Mouse (Mus musculus) midbrain, postnatal 0 days (tissue): ENCODE data around the gene S100a16. TPM values are rescaled to one million over a fixed set of nuclear protein-coding genes. Genes with fewer than 3 reads are reported as not detected.

ENCODE experiments used
- ATAC-seq: fragments of 200-750 bp; cut with Nextera tagmentation; 2 replicates; pipeline ENCODE4 v1.8.0; 2017; ENCODE audit warnings: moderate number of reproducible peaks, mild to moderate bottlenecking, moderate TSS enrichment, moderate library complexity; ENCODE audit not compliant: low FRiP score
- DNase-seq: peaks from one replicate; pipeline ENCODE4 v3.0.0-alpha.2; 2015; ENCODE audit warnings: low spot score
- H3K27ac ChIP-seq: fragments of 300-500 bp; sonication (generic); 2 replicates; pipeline ENCODE4 v1.5.1; 2014; ENCODE audit warnings: low read depth, mild to moderate bottlenecking, low read length, mixed read lengths
- H3K27me3 ChIP-seq: fragments of 300-500 bp; sonication (generic); 2 replicates; pipeline ENCODE4 v1.6.1; 2014; ENCODE audit warnings: low read length, control low read depth, mixed read lengths; ENCODE audit not compliant: insufficient read depth
- H3K36me3 ChIP-seq: fragments of 300-500 bp; sonication (generic); 2 replicates; pipeline ENCODE4 v1.6.1; 2014; ENCODE audit warnings: low read length, control low read depth, mixed read lengths; ENCODE audit not compliant: insufficient read depth
- H3K4me1 ChIP-seq: fragments of 300-500 bp; sonication (generic); 2 replicates; pipeline ENCODE4 v1.6.1; 2014; ENCODE audit warnings: mild to moderate bottlenecking, control low read depth, antibody characterized with exemption, low read length, mixed read lengths; ENCODE audit not compliant: insufficient read depth
- H3K4me2 ChIP-seq: fragments of 300-500 bp; sonication (generic); 2 replicates; pipeline ENCODE4 v1.6.1; 2014; ENCODE audit warnings: low read depth, mild to moderate bottlenecking, low read length, mixed read lengths; ENCODE audit not compliant: poor library complexity, severe bottlenecking
- H3K4me3 ChIP-seq: fragments of 300-500 bp; sonication (generic); 2 replicates; pipeline ENCODE4 v1.5.1; 2014; ENCODE audit warnings: low read depth, mild to moderate bottlenecking, low read length, moderate library complexity
- H3K9ac ChIP-seq: fragments of 300-500 bp; sonication (generic); replicated peaks from 2 replicates; pipeline ENCODE4 v1.6.1; 2014; ENCODE audit warnings: mild to moderate bottlenecking, low read length, moderate library complexity, mixed read lengths; ENCODE audit not compliant: poor library complexity, severe bottlenecking
- H3K9me3 ChIP-seq: fragments of 300-500 bp; sonication (generic); 2 replicates; pipeline ENCODE4 v1.6.1; 2016; ENCODE audit warnings: low read length, control low read depth
- CTCF ChIP-seq: IDR thresholded peaks from 2 replicates; pipeline ENCODE4 v1.5.1; 2016; ENCODE audit warnings: antibody characterized with exemption, mild to moderate bottlenecking
- WGBS: fragments of 180-500 bp; shearing (Covaris S2); extraction: QIAGEN DNeasy Blood & Tissue Kit; methylation state at CpG from one replicate; pipeline ENCODE4 v1.1.7; 2014; 5-methylcytosine and 5-hydroxymethylcytosine counted together
- polyA plus RNA-seq: library from polyadenylated mRNA; unstranded; fragments of >200 nt; fragmentation: Nextera tagmentation; extraction: Ambion mirVana; gene quantifications from 2 replicates; pipeline ENCODE4 v1.2.1, GENCODE M21; 2015
- total RNA-seq: library from RNA; depleted of rRNA; stranded (reverse); fragments of >200 nt; gene quantifications from 2 replicates; pipeline ENCODE4 v1.2.3, GENCODE M21; 2014

Gene S100a16
- total and polyA plus RNA-seq, 2 experiments from 2014 or later, result 65.5 to 76.1 TPM

DNA sequence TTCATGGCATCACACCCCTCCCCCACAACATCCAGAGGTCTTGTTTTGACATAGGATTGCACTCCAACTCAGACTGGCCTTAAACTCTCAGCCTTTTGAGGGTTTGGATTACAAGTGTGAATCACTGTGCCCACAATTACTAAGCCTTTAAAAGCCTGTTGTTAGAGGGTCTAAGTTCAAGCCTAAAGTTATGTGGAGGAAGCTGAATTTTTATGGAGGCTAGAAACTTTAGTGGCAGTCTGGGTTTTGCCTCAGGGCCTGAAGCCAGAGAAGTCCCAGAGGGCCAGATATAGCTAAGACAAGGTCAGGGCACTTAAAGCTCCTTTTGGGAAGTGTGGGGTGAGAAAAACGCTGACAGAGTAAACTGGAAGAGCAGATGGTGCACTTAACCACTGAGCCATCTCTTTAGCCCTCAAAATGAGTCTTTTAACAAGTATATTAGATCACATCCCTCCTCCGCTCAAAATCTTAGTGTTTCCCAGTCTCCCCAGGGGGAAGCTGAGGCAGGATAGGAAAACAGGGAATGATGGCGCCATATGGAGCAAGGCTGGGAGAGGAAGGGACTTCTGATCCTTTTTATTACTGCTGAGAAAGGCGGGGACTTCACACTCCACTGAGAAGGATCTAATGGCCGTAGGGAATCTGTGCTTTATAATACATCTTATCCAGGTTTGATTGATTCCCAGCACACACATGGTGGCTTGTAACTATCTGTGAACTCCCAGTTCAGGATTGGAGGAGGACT is 12.8 kb downstream of the S100a16 start:
- TF ChIP-seq CTCF, result no peak

DNA sequence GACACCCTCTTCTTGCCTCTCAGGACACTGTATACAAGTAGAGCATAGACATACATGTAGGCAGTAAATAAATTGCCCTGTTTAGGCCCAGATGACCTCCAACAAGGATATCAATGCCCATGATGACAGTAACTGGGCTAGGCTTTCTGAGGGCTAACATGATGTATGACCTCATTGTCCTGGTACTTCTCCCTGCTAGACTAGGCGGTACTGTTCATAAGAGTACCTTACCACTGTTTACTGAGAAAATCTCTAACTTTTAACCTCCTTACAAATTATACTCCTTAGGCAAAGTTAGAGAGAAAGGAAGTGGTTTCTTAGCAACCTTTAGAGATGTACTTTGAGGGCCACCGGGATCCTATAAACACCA is 13.4 kb downstream of the S100a16 start:
- no peak overlapping the region for H3K27ac ChIP-seq
- H3K27me3 ChIP-seq, result no peaks in the 10 kb centered on the region
- no peak overlapping the region for H3K9ac ChIP-seq
- H3K36me3 ChIP-seq, result no peaks in the 10 kb centered on the region
- ATAC-seq (no peak), DNase-seq (no peak)
- no peak for TF ChIP-seq CTCF
- no peak overlapping the region for H3K4me2 ChIP-seq
- no peaks in the 10 kb centered on the region for H3K9me3 ChIP-seq
- WGBS, result 97% methylated on average over 2 of the region's 2 CpGs
- H3K4me3 ChIP-seq, result no peak overlapping the region
- H3K4me1 ChIP-seq, result no peaks in the 10 kb centered on the region

More for the DNA sequence above, 12.8 kb downstream of the S100a16 start:
- no peaks in the 10 kb centered on the region for H3K27me3 ChIP-seq
- no peak overlapping the region for H3K9ac ChIP-seq
- H3K4me3 ChIP-seq, result no peak overlapping the region
- H3K27ac ChIP-seq, result no peak overlapping the region
- DNase-seq (no peak), ATAC-seq (no peak)
- no peaks in the 10 kb centered on the region for H3K4me1 ChIP-seq
- no peak overlapping the region for H3K4me2 ChIP-seq
- no peaks in the 10 kb centered on the region for H3K36me3 ChIP-seq
- 66% methylated on average over 5 of the region's 5 CpGs for WGBS
- H3K9me3 ChIP-seq, result no peaks in the 10 kb centered on the region

DNA sequence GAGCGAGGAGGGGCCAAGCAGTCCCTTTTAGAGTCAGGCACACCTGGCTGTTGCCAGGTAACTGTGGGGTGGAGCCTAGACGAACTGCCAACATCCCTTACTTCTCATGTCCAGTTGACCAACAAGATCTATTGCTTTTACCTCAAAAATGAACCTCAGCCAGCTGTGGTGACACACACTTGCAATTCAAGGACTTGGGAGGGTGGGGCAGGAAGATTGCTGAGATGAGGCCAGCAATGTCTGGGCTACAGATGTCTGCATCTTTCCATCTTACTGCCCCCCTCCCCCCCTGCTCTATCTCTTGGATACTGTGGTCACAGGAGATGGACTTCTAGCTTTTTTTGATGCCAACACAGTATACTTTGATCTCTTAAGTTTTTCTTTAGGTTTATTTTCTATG is 15.2 kb downstream of the S100a16 start:
- Histone ChIP-seq H3K4me2 (no peak overlapping the region), H3K9me3 (no peaks in the 10 kb centered on the region), H3K4me3 (no peak overlapping the region), H3K4me1 (no peaks in the 10 kb centered on the region), H3K9ac (no peak overlapping the region), H3K27ac (no peak overlapping the region), H3K27me3 (no peaks in the 10 kb centered on the region), H3K36me3 (no peaks in the 10 kb centered on the region)
- DNase-seq (no peak), ATAC-seq (no peak)
- TF ChIP-seq CTCF, result no peak
- WGBS, result 86% methylated on average over 1 of the region's 2 CpGs

DNA sequence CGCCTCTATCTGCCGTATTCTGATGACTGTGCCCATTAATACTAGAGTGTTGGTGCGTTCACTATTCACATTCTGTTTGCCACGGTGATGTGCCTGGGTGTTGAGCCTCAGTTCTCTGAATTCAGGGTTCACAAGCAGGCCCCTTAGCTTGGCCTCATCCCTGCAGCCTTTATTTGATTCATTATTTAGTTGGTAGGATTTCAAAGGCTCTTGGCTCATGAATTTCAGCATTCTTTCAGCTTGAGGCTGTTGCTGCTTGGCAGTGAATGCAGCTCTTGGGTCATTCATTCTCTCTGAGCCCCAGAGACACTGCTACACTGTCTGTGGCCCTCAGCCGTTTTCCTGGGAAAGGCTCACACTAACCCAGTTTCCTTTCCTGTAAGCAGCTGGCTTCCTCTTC is 18.9 kb downstream of the S100a16 start:
- no peak overlapping the region for H3K9ac ChIP-seq
- H3K9me3 ChIP-seq, result no peaks in the 10 kb centered on the region
- ATAC-seq, result peak; percentile 82
- WGBS, result 36% methylated on average over 5 of the region's 5 CpGs
- peak; percentile 85 for DNase-seq
- no peak overlapping the region for H3K4me3 ChIP-seq
- no peak overlapping the region for H3K4me2 ChIP-seq
- no peak for TF ChIP-seq CTCF
- no peaks in the 10 kb centered on the region for H3K27me3 ChIP-seq
- H3K4me1 ChIP-seq, result no peaks in the 10 kb centered on the region
- no peak overlapping the region; the same call in 1 of the 2 replicates for H3K27ac ChIP-seq
- no peaks in the 10 kb centered on the region for H3K36me3 ChIP-seq

DNA sequence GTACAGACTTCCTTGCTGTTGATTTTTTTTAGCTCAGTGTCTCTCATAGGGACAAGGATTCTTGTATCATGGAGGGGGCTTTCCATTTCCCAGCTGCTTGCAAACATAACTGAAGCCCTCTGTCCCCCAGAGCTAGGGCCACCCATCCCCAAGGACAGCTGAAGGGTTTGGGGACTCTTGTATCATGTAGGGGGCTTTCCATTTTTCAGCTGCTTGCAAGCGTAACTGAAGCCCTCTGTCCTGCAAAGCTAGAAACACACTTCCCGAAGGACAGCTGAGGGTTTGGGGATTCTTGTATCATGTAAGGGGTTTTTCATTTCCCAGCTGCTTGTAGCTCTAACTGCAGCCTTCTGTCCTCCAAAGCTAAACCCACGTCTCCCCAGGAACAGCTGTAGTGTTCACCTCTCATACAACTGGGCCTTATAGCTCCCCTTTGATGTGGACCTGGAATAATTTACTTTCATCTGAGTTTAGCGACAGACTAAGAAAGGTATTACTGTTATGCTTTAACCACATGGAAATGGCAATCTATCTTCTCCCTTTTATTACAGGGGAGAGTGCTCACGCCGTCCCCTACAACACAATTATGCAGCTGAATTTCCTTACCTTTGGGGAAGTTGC is 23.1 kb downstream of the S100a16 start, which contains the start of gene S100a3:
S100a3 (plus strand) TSS at position 571 of the 621 bp plus-strand sequence.
- no peak for DNase-seq
- 83% methylated on average over 6 of the region's 6 CpGs for WGBS
- no peak for ATAC-seq
- no peak for TF ChIP-seq CTCF
- no peaks in the 10 kb centered on the region for H3K27me3 ChIP-seq
- H3K4me3 ChIP-seq, result no peak within 1 kb of the TSS
- no peak within 1 kb of the TSS for H3K27ac ChIP-seq
- H3K4me1 ChIP-seq, result no peaks in the 10 kb centered on the region
- H3K4me2 ChIP-seq, result no peak within 1 kb of the TSS
- no peaks in the 10 kb centered on the region for H3K9me3 ChIP-seq
- no peak within 1 kb of the TSS for H3K9ac ChIP-seq
- H3K36me3 ChIP-seq, result no peaks in the 10 kb centered on the region

DNA sequence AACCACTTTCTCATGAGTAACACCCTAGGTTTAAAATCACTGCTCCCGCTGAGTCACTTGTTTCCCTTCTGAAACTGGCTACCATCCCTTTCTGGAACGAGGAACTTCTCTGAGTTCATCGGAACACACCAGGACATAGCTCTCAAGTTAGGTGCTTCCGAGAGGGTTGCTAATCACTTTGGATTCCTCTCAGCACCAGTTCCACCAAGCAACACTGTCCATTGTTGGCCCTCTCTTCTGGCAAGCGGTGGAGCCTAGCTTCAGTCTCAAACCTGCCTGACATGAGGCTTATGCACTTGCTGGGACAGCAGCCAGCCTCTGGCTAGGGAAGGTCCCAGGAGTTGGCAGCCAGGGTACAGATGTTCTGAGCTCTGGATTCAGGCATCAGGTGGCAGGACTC is 37.6 kb downstream of the S100a16 start:
- WGBS, result 76% methylated on average over 5 of the region's 5 CpGs
- no peak for ATAC-seq
- no peak for DNase-seq

More for the DNA sequence above, 37.6 kb downstream of the S100a16 start:
- Histone ChIP-seq H3K4me2 (no peak overlapping the region), H3K27me3 (no peaks in the 10 kb centered on the region), H3K4me1 (no peaks in the 10 kb centered on the region; the same call in 1 of the 2 replicates), H3K36me3 (no peaks in the 10 kb centered on the region), H3K9ac (no peak overlapping the region), H3K9me3 (no peaks in the 10 kb centered on the region), H3K27ac (no peak overlapping the region), H3K4me3 (no peak overlapping the region)
- TF ChIP-seq CTCF, result no peak
